Mouse (Mus musculus) megakaryocyte, embryonic 14.5 days (primary cell): ENCODE measurements around the gene Tbc1d22a.

ENCODE experiments used
- FLI1 ChIP-seq: IDR thresholded peaks from 2 replicates; pipeline ENCODE4 v1.6.1; 2012; ENCODE audit warnings: low read length, inconsistent platforms, mixed read lengths
- GATA1 ChIP-seq: IDR thresholded peaks from 3 replicates; pipeline ENCODE4 v1.6.1; 2012; ENCODE audit warnings: mixed read lengths, low read length, inconsistent platforms, borderline replicate concordance

GRCm38 (mm10) chr15:86182646-86183045, 31.6 kb upstream of the Tbc1d22a start:
- no peak for TF ChIP-seq GATA1
- no peak for TF ChIP-seq FLI1
